Mouse (Mus musculus): ENCODE results near the gene Fam177a. TPM values are rescaled to one million over a fixed set of nuclear protein-coding genes. Genes with fewer than 3 reads are reported as not detected.
A peak's percentile ranks its signal among the peaks of the same experiment; 100 is the strongest.
"Not testable (repeated sequence)": the region's sequence is repeated elsewhere in the genome, so short reads cannot be mapped to it uniquely, and the experiment has no call there.

The Fam177a gene
- total RNA-seq (2014; rRNA removed) (2.0 and 2.4 TPM in 2 replicates), polyA plus RNA-seq (2012; rRNA removed) (0.77 and 0.82 TPM in 2 replicates)

DNA sequence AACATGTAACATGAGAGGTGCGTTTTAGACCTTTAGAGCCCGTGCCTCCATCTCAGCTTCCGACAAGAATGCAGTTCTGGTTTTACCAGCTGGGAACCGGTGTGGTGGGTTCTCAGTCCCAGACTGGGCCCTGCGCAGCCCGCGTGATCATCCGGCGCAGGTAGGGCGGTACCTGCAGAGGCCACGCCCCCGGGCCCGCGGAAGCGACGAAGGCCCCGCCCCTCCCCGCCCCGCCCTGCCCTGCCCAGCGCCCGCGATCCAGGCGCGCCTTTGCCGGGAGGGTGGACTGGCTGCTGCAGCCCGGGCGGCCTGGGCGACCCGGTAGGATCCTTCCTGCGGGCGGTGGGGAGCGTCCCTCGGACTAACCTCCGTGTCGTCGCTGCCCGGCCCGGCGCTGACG lies at the start of gene Fam177a:
Fam177a (plus strand) TSS at position 228 of the 400 bp plus-strand sequence.
- H3K36me3 ChIP-seq (ENCODE audit: control insufficient read depth, insufficient read depth, low read length); H3K4me1 ChIP-seq (ENCODE audit: control insufficient read depth, insufficient read depth, low read length); H3K27me3 ChIP-seq (ENCODE audit: control insufficient read depth, insufficient read depth, low read length); DNase-seq (ENCODE audit: extremely low read depth, low read depth, low spot score); H3K79me2 ChIP-seq (ENCODE audit: control insufficient read depth, insufficient read depth, low read length); H3K9ac ChIP-seq (ENCODE audit: low read depth, low read length); H3K27ac ChIP-seq (replicated peaks; ENCODE audit: insufficient read depth, low read depth, low read length); H3K4me3 ChIP-seq (ENCODE audit: insufficient read depth, low read depth, low read length): not testable (repeated sequence)
- no CpG with 5 or more reads among the region's 40 CpGs for WGBS

DNA sequence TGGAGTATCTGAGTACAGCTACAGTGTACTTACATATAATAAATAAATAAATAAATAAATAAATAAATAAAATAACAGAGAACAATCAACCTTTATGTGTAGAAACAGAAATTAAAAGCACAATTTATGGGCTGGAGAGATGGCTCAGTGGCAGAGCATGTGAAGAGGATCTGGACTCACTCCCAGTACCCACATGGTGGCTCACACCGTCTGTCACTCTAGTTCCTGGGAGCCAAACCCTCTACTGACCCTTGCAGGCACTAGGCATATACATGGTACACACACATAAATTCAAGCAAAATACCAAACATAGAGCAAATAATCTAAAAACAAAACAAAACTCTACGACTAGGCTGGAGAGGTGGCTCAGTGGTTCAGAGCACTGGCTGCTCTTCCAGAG lies 49.0 kb upstream of the Fam177a start:
- Histone ChIP-seq H3K4me3 (ENCODE audit: insufficient read depth, low read depth, low read length) (no peak overlapping the region), H3K9ac (ENCODE audit: low read depth, low read length) (no peak overlapping the region), H3K27me3 (ENCODE audit: control insufficient read depth, insufficient read depth, low read length) (no peaks in the 10 kb centered on the region), H3K27ac (replicated peaks; ENCODE audit: insufficient read depth, low read depth, low read length) (no peak overlapping the region), H3K79me2 (ENCODE audit: control insufficient read depth, insufficient read depth, low read length) (peaks cover 15% of the 10 kb centered on the region; the same call in 1 of the 2 replicates), H3K4me1 (ENCODE audit: control insufficient read depth, insufficient read depth, low read length) (no peaks in the 10 kb centered on the region; the same call in 1 of the 2 replicates), H3K36me3 (ENCODE audit: control insufficient read depth, insufficient read depth, low read length) (no peaks in the 10 kb centered on the region)
- TF ChIP-seq CTCF (IDR thresholded peaks at IDR 0.05; ENCODE audit: low read depth, low read length) (no peak), POLR2A (IDR thresholded peaks at IDR 0.05; ENCODE audit: extremely low read depth, insufficient read depth, low read length) (no peak)
- DNase-seq (ENCODE audit: extremely low read depth, low read depth, low spot score) = no peak
- WGBS = 94% methylated on average over 2 of the region's 2 CpGs

DNA sequence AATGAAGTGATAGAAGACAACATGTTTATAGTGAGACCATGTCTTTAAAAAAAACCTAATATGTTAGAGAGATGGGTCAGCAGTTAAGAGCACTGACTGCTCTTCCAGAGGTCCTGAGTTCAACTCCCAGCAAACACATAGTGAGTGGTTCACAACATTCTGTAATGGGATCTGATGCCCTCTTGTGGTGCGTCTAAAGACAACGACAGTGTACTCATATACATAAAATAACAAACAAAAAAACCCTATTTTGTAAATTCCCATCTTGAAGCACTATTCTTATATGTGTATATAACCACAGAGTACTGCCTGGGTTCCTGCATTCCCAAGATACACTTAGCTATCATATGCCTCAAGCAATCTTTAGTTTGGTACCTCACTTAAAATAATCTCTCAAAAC lies 45.6 kb upstream of the Fam177a start:
- WGBS = 20% methylated on average over 2 of the region's 2 CpGs
- H3K27ac ChIP-seq (replicated peaks; ENCODE audit: insufficient read depth, low read depth, low read length); DNase-seq (ENCODE audit: extremely low read depth, low read depth, low spot score); H3K36me3 ChIP-seq (ENCODE audit: control insufficient read depth, insufficient read depth, low read length); H3K79me2 ChIP-seq (ENCODE audit: control insufficient read depth, insufficient read depth, low read length); H3K4me3 ChIP-seq (ENCODE audit: insufficient read depth, low read depth, low read length); H3K4me1 ChIP-seq (ENCODE audit: control insufficient read depth, insufficient read depth, low read length); H3K9ac ChIP-seq (ENCODE audit: low read depth, low read length); H3K27me3 ChIP-seq (ENCODE audit: control insufficient read depth, insufficient read depth, low read length): not testable (repeated sequence)

DNA sequence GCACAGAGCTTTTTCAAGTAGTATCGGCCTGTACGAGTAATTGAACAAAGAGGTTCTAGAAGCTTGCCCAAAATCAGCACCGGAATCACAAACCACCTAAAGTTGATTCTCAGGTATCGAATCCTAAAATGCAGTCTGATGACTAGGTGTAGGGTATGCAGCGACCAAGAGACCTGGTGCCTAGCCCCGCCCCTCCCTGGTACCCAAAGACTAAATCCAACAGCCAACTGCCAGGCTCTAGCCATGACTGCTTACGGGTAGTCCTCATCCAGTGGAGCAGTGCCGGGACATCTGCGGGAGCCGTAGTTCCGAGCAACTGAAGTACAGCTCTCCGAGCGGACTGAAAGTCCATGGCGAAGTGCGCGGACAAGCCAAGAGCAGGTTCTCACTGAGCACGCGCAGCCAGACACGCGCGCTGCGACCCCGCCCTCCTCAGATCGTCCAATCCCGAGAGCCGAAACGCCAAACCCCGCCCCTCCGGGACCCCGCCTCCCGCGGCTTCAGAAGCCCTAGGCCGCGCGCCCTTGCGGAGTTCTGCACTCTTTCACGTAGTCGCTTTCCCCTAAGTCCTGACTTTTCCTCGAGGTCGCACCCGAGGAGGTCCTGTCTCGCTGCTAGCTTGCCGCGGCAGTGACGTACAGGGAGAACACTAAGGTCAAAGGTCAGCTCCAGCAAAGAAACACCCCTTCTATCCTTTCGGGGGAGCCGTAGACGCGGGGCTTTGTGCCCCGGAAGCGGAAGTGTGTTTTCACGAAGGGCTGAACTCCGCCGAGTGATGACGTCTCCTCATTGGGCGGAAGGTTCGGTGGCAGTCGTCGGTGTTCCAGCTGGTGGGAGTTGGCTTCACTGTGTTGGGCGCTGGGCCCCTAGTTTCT lies 44.3 kb upstream of the Fam177a start, which contains the start of the genes 2700097O09Rik and Srp54a:
2700097O09Rik (minus strand) TSS at position 385 of the 875 bp plus-strand sequence.
Srp54a (plus strand) TSS at position 537 of the 875 bp plus-strand sequence.
- H3K36me3 ChIP-seq (ENCODE audit: control insufficient read depth, insufficient read depth, low read length); H3K79me2 ChIP-seq (ENCODE audit: control insufficient read depth, insufficient read depth, low read length); H3K27me3 ChIP-seq (ENCODE audit: control insufficient read depth, insufficient read depth, low read length); H3K4me1 ChIP-seq (ENCODE audit: control insufficient read depth, insufficient read depth, low read length): not testable (repeated sequence)
- peak within 1 kb of the TSS; percentile 88 for H3K4me3 ChIP-seq (ENCODE audit: insufficient read depth, low read depth, low read length)
- peak within 1 kb of the TSS; percentile 88 for H3K27ac ChIP-seq (replicated peaks; ENCODE audit: insufficient read depth, low read depth, low read length)
- TF ChIP-seq POLR2A (IDR thresholded peaks at IDR 0.05; ENCODE audit: extremely low read depth, insufficient read depth, low read length) = peak; percentile 52; the same call in 1 of the 2 replicates
- DNase-seq (ENCODE audit: extremely low read depth, low read depth, low spot score) = peak; percentile 81
- peak within 1 kb of the TSS; percentile 94 for H3K9ac ChIP-seq (ENCODE audit: low read depth, low read length)
- under 1% methylated on average over 60 of the region's 60 CpGs for WGBS

DNA sequence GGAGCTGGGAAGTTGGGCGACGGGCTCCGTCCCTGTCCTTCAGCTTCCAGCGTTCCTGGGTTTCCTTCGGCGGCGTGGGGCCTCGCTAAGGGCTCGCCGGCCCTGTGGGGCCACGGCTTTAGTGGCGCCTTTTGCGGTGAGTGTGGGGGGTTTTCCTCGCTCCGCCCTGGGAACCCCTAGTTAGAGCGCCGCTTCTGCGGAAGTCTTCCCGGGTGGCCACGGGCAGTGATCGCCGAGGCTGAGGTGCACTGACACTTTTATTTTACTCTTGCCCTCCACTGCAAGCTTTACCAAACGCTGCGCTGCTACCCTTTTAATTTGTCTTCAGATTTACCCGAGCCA lies 43.7 kb upstream of the Fam177a start:
- peak; percentile 24 for DNase-seq (ENCODE audit: extremely low read depth, low read depth, low spot score)
- H3K9ac ChIP-seq (ENCODE audit: low read depth, low read length) = peak overlapping the region; percentile 94
- H3K4me3 ChIP-seq (ENCODE audit: insufficient read depth, low read depth, low read length) = peak overlapping the region; percentile 88
- WGBS = under 1% methylated on average over 25 of the region's 25 CpGs
- H3K36me3 ChIP-seq (ENCODE audit: control insufficient read depth, insufficient read depth, low read length); H3K27me3 ChIP-seq (ENCODE audit: control insufficient read depth, insufficient read depth, low read length); H3K4me1 ChIP-seq (ENCODE audit: control insufficient read depth, insufficient read depth, low read length); H3K79me2 ChIP-seq (ENCODE audit: control insufficient read depth, insufficient read depth, low read length): not testable (repeated sequence)
- peak overlapping the region; percentile 79 for H3K27ac ChIP-seq (replicated peaks; ENCODE audit: insufficient read depth, low read depth, low read length)

DNA sequence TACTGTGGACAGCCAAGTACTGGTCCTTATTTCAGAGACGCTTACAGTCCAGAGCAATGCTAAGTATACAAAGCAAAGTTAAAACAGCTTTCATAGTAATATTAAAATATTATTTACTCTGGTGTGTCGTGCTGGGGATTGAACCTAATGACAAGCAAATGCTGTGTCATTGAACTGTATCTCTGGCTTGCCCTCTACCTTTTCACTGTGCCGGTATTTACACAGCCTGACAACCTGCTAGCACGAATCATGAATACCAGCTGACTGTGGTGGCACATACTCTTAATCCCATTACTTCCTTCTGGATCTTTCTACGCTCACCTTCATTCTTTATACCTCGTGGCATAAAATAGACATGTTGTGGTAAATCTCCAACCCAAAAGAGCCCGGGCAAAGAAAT lies 32.1 kb upstream of the Fam177a start:
- not testable (repeated sequence) for H3K79me2 ChIP-seq (ENCODE audit: control insufficient read depth, insufficient read depth, low read length); H3K36me3 ChIP-seq (ENCODE audit: control insufficient read depth, insufficient read depth, low read length); H3K4me3 ChIP-seq (ENCODE audit: insufficient read depth, low read depth, low read length); H3K27me3 ChIP-seq (ENCODE audit: control insufficient read depth, insufficient read depth, low read length); H3K9ac ChIP-seq (ENCODE audit: low read depth, low read length); H3K27ac ChIP-seq (replicated peaks; ENCODE audit: insufficient read depth, low read depth, low read length); DNase-seq (ENCODE audit: extremely low read depth, low read depth, low spot score); H3K4me1 ChIP-seq (ENCODE audit: control insufficient read depth, insufficient read depth, low read length)
- WGBS = 33% methylated on average over 1 of the region's 7 CpGs

DNA sequence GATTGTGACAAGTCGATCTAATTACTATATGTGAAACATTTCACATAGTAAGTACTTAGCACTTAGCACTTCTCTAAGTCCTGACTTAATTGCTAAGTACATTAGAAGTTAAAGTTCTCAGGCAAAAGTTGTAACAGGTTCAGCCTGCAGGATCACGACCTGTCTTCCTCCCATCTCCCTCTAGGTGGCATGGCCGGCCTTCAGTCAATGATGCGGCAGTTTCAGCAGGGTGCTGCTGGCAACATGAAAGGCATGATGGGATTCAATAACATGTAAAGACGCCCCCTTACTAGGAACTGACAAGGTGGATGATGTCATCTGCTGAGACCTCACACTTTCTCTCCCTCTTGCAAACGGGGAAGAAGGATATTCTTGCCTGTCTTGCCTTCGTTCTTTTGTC lies 11.7 kb upstream of the Fam177a start:
- WGBS = no CpG with 5 or more reads among the region's 7 CpGs
- H3K79me2 ChIP-seq (ENCODE audit: control insufficient read depth, insufficient read depth, low read length); H3K27me3 ChIP-seq (ENCODE audit: control insufficient read depth, insufficient read depth, low read length); H3K4me1 ChIP-seq (ENCODE audit: control insufficient read depth, insufficient read depth, low read length); H3K9ac ChIP-seq (ENCODE audit: low read depth, low read length); H3K4me3 ChIP-seq (ENCODE audit: insufficient read depth, low read depth, low read length); H3K36me3 ChIP-seq (ENCODE audit: control insufficient read depth, insufficient read depth, low read length); DNase-seq (ENCODE audit: extremely low read depth, low read depth, low spot score); H3K27ac ChIP-seq (replicated peaks; ENCODE audit: insufficient read depth, low read depth, low read length): not testable (repeated sequence)

DNA sequence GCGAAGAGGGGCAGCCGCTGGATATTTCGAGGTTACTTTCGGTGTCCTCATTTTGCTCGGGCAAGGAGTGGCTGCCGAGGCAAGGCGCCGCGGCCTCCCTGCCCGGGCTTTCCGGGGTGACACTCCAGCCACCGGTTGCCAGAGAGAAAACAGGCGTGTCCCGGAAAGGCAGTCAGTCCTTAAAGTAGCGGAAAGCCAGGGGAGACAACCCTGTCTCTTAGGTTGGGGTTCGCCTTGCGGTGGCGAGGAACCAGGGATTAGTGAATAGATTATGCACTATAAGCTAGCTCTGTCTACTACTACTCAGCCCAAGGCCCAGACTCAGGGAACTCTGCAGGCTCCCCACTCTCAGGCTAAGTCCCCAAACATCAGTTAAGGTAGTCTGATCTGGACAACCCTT lies 462 bp downstream of the Fam177a start:
- DNase-seq (ENCODE audit: extremely low read depth, low read depth, low spot score); H3K79me2 ChIP-seq (ENCODE audit: control insufficient read depth, insufficient read depth, low read length); H3K36me3 ChIP-seq (ENCODE audit: control insufficient read depth, insufficient read depth, low read length); H3K27ac ChIP-seq (replicated peaks; ENCODE audit: insufficient read depth, low read depth, low read length); H3K4me3 ChIP-seq (ENCODE audit: insufficient read depth, low read depth, low read length); H3K4me1 ChIP-seq (ENCODE audit: control insufficient read depth, insufficient read depth, low read length); H3K9ac ChIP-seq (ENCODE audit: low read depth, low read length); H3K27me3 ChIP-seq (ENCODE audit: control insufficient read depth, insufficient read depth, low read length): not testable (repeated sequence)
- no CpG with 5 or more reads among the region's 18 CpGs for WGBS

DNA sequence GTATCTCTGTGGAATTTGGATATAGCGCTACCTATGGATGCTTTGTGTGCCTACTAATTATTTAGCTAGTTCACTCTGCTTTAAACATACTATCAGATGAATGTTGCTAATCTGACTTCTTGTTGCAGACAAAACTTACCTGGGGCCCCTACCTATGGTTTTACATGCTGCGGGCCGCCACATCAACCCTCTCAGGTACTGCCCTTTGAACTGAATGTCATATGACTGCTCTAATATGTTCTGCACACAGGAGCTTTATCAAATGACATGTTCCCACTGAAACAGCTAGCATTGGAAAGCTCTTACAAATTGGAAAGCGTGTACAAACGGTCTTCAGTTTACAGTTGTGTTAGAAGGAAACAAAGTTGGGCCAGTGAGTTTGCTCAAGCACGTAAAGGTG lies 11.3 kb downstream of the Fam177a start:
- H3K27me3 ChIP-seq (ENCODE audit: control insufficient read depth, insufficient read depth, low read length); H3K79me2 ChIP-seq (ENCODE audit: control insufficient read depth, insufficient read depth, low read length); DNase-seq (ENCODE audit: extremely low read depth, low read depth, low spot score); H3K4me1 ChIP-seq (ENCODE audit: control insufficient read depth, insufficient read depth, low read length); H3K27ac ChIP-seq (replicated peaks; ENCODE audit: insufficient read depth, low read depth, low read length); H3K36me3 ChIP-seq (ENCODE audit: control insufficient read depth, insufficient read depth, low read length); H3K9ac ChIP-seq (ENCODE audit: low read depth, low read length); H3K4me3 ChIP-seq (ENCODE audit: insufficient read depth, low read depth, low read length): not testable (repeated sequence)
- WGBS = no CpG with 5 or more reads among the region's 6 CpGs

Data from liver, adult 2 months (tissue).